Mouse (Mus musculus): Measurements from ENCODE around the gene Gstp2.
"Not testable (repeated sequence)": the region's sequence is repeated elsewhere in the genome, so short reads cannot be mapped to it uniquely, and the experiment has no call there.

Gene Gstp2

GRCm38 (mm10) chr19:4070311-4070710 is 24.5 kb upstream of the Gstp2 start:
- no peak for DNase-seq (ENCODE audit: low spot score in 2 of 2)

DNA sequence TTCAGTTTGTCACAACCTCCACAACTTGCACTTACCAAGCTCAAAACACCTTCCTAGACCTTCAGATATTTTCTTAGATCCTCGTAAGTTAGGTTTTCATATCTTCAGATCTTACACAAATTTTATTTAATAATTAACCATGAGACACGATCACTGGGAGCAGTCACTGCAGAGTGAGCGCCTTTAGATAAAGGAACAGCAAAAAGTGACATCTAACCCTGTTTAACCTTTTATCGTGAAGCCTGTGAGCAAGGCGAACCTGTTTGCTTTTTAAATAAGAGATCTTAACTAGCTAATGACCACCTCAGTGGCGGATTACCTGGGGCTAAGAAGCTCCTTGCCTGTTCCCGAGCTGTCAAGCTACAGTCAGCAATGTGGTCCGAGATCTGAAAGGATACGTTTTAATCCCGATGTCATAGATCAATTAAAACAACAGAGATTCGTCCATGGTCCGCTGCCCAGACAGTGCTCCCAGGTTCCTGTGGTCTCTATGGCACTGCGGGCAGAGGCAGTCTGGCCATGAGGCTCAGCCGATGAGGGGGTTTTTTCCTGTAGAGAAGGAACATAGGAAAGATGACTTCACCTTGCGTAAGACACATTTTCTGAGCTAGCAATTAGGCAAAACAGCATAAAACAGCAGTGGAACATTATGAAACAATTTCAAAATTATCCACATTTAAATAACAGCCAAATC is 23.0 kb upstream of the Gstp2 start:
- no peak for DNase-seq (ENCODE audit: low spot score in 2 of 2)

DNA sequence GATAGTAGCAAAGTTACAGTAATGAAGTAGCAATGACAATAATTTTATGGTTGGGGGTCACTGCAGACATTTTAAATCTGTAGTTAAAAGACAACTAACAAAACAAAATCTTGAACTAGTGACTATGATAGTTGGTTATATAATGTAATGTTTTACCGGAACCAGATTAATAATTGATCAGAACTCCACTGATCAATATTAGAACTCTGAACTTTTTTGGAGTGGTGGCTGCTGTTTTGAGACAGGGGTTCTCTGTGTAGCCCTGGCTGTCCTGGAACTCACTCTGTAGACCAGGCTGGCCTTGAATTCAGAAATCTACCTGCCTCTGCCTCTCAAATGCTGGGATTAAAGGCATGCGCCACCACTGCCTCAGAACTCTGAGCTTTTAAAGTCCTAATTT is 22.4 kb upstream of the Gstp2 start:
- not testable (repeated sequence) for DNase-seq (ENCODE audit: low spot score in 2 of 2)

GRCm38 (mm10) chr19:4066877-4067276 is 21.1 kb upstream of the Gstp2 start:
- no peak for DNase-seq (ENCODE audit: low spot score in 2 of 2)

GRCm38 (mm10) chr19:4066280-4066679 is 20.5 kb upstream of the Gstp2 start:
- no peak for DNase-seq (ENCODE audit: low spot score in 2 of 2)

GRCm38 (mm10) chr19:4064501-4064900 is 18.7 kb upstream of the Gstp2 start:
- DNase-seq (ENCODE audit: low spot score in 2 of 2): not testable (repeated sequence)

GRCm38 (mm10) chr19:4063357-4063756 is 17.5 kb upstream of the Gstp2 start:
- DNase-seq (ENCODE audit: low spot score in 2 of 2): not testable (repeated sequence)

- no peak for DNase-seq (ENCODE audit: low spot score in 2 of 2)
Measured at GRCm38 (mm10) chr19:4060899-4061465, 15.2 kb upstream of the Gstp2 start.

DNA sequence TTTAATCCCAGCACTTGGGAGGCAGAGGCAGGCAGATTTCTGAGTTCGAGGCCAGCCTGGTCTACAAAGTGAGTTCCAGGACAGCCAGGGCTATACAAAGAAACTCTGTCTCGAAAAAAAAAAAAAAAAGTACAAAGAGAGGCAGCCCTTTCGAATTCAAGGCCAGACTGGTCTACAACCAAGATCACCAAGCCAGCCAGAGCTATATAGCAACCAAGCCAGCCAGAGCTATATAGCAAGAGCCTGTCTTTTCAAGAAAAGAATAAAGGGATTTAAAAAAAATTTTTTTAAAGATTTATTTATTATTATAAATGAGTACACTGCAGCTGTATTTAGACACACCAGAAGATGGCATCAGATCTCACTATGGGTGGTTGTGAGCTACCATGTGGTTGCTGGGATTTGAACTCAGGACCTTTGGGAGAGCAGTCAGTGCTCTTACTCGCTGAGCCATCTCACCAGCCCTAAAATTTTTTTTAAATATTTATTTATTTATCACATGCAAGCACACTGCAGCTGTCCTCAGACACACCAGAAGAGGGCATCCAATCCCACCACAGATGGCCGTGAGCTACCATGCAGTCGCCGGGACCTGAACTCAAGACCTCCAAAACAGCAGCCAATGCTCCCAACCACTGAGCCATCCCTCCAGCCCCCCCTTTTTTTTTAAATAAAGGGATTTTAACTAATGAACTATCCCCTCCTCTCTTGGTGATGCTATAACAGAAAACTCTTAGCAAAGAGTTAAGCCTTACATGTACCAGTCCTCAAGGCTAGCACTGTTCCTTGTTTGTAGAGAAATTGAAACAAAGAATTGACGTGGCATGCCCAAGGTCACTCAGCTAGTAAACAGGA is 14.4 kb upstream of the Gstp2 start:
- DNase-seq (ENCODE audit: low spot score in 2 of 2): not testable (repeated sequence)

DNA sequence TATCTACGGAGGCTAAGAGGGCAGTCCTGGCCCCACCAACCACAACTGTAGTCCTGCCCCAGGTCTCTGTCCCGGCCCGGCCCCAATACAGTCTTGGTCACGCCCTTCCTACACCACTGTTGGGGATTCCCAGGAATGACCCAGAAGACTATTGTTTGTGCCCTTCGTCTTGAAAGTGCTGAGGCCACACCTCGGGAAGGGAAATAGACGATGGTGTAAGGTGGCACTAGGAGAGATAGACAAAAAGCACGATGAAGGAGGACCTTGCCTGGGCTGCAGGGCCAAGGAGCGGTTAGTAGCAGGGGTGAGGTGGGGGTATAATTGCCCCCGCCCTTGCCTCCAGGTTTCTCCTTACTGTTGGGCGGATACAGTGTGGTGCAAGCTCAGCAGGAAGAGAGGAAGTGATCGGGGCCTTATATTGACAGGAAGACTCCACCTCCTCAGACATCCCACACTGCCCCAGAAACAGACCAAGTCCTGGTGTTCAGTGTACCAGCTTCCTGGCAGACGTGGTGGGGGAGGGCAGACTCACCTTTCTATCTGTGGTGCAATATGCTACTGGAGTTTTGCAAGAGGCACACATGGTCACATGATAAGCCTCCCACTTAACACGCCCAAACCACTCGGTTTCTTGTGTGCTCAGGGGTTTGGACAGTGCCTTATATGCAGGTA is 13.4 kb upstream of the Gstp2 start, which contains the start of gene Gstp3:
Gstp3 (minus strand) TSS at position 501 of the 672 bp plus-strand sequence.
- no peak for DNase-seq (ENCODE audit: low spot score in 2 of 2)

DNA sequence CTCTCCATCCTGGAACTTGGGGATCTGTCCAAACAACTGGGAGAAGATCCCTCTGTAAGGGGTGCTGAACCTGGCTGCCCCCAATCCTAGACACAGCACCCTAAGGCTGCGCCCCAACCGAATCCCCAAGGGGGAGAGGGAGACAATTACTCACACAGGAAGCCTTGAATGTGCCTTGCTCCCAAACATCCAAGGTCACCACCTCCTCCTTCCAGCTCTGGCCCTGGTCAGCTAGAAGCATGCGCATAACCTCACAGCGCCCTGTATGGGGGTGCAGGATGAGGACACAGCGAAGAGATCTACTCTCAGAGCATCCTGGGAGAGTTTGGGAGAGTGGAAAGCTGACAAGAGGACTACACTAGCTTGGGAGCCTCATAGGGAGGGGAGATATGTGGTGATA is 12.8 kb upstream of the Gstp2 start:
- no peak for DNase-seq (ENCODE audit: low spot score in 2 of 2)

GRCm38 (mm10) chr19:4057962-4058361 is 12.1 kb upstream of the Gstp2 start:
- no peak for DNase-seq (ENCODE audit: low spot score in 2 of 2)

DNA sequence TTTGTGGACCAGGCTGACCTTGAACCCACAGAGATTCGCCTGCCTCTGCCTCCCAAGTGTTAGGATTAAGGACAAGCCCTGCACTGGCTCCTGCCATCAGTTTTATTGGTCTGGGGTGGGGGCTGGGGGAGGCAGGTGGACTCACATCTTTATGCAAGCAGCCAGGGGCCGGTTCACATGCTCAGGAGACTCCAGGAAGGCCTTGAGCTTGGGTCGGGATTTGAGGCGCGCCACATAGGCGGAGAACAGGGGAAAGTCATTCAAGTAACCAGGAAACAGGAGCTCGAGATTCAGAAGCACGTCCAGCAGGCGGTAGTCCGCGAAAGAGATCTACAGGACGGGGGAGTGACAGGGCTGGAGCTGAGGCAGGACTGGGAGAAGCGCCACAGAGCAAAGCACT is 11.6 kb upstream of the Gstp2 start:
- no peak for DNase-seq (ENCODE audit: low spot score in 2 of 2)

DNA sequence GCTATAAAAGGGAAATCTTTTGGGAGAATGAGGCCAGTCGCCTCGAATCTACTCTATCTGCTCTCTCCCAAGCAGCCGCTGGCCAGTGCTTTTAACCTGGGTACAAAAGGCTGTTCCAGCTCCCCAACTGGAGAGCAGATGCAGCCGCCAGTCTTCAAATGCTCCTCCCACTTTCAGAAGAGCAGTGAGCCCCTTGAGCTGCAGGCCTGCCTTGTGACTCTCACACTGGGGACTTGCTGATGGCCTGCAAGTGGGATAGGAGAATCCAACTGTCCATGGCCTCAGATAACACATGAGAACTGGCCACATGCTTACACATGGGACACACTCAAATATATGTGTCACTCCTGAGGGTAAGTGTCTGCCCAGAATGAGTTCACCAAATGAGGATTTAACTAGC is 10.9 kb upstream of the Gstp2 start:
- DNase-seq (ENCODE audit: low spot score in 2 of 2): no peak

DNA sequence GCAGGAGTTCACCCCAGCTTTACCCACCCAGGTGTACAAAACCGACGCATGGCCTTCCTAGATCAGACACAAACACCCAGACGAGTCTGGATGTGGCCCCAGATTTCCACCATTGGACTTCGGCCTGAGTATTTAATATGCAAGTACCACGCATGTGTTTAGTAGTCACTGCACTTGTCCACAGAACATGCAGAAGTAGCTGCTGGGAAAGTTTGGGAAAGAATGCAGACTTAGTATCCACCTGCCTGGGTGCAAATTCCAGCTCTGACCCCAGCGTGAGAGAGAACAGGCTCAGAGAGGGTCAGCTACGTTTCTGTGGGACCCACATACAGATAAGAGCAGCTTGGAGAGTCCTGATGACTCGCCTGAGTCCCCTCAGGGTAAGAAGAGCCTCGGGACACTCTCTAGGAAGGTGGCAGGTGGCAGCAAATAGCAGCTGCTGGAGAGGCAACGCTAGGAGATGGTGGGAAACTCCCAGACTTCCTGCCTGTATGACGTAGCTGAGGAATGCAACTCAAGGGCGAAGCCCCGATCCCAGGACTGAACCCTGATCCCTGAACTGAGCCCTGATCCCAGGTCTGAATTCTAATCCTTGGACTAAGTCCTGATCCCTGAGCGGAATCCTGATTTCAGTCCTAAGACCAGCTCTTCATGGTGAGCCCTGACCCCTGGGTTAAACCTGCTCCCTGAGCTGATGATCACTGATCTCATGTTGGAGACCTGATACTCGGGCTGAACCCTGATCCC is 10.3 kb upstream of the Gstp2 start:
- DNase-seq (ENCODE audit: low spot score in 2 of 2): no peak

GRCm38 (mm10) chr19:4055216-4055946 is 9.6 kb upstream of the Gstp2 start:
- no peak for DNase-seq (ENCODE audit: low spot score in 2 of 2)

DNA sequence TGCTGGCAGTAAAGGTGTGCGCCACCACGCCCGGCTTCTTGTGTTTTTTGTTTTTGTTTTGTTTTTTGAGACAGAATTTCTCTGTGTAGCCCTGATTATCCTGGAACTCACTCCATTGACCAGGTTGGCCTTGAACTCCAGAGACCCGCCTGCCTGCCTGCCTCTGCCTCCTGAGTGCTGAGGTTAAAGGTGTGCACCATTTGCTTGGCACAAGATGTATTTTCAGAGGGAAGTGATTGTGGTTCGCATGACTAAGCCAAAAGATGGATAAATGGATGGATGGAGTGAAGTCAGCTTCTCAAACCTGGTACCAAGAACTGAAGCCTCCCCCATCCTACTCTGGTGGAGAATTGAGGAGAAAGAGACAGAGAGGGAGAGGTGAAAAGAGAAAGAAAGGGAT is 8.8 kb upstream of the Gstp2 start:
- DNase-seq (ENCODE audit: low spot score in 2 of 2): no peak

GRCm38 (mm10) chr19:4052516-4053030 is 6.8 kb upstream of the Gstp2 start:
- no peak for DNase-seq (ENCODE audit: low spot score in 2 of 2)

DNA sequence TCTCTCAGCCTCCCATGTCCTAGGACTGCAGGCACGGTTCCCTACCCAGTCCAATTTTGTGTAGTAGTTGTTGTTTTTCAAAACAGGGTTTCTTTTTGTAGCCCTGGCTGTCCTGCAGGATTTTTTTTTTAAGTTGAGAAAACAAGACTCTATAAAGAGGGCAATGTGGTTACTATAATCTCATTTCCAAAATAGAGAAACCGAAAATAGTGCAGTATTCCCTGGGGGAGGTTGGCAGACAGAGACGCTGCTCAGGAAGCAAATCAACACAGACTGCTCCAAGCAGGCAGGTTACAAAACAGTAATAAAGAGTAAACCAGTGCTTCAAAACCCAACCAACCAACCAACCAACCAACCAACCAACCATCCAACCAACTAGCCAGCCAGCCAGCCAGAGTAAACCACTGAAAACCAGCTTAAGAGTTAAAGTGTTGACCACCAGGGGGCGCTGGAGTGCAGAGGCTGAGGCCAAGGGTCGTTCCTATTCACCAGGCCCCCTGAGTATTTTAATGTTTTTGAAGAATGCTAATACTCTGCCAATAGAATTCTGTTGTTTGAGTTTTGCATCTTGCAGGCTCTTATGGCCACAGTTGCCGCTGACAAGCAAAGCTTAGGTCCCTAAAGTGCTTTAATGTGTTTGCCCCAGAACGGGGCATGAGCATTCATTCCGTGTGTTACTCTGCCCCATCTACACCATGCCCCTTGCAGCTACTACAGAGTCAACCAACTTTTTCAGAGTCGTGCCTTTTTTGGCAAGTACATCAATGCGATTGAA is 6.1 kb upstream of the Gstp2 start:
- peak; percentile 57 to 76 for DNase-seq (ENCODE audit: low spot score in 2 of 2)

DNA sequence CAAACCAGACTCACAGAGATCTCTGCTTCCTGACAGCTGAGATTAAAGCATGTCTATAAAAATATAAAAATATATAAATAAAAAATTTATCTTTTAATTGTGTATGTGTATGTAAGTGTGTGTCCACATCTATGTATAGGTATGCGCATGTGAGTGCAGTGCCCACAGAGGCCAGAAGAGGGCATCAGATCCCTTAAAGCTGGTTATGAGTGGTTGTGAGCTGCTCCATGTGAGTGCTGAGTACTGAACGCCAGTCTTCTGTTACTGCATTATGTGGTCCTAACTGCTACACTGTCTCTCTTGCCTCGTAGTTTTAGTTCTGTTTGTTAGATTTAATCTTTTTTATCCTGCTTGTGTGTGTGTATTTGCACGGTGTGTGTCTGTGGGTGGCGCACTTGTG is 5.2 kb upstream of the Gstp2 start:
- DNase-seq (ENCODE audit: low spot score in 2 of 2): no peak

All from spleen, postnatal 14 days (tissue).